ENCODE assay signal across 31 mouse cellular contexts in genomic region chr2:35067117-35067516, GRCm38 (mm10). TPM values are rescaled to one million over a fixed set of nuclear protein-coding genes. Genes with fewer than 3 reads are reported as not detected.
"Had no signal": no experiment of that assay in that cellular context is flagged by ENCODE, and none has a peak within 500 bp of the region (broad histone marks: within the 10 kb centered on the region; RNA-seq: fewer than 3 reads in every experiment).

No protein-coding gene starts in this region.

- H3K27ac ChIP-seq: embryonic facial prominence, embryonic 10.5 days; embryonic facial prominence, embryonic 12.5 days; embryonic facial prominence, embryonic 13.5 days; embryonic facial prominence, embryonic 15.5 days; forebrain, embryonic 10.5 days; forebrain, embryonic 12.5 days; forebrain, embryonic 13.5 days; forebrain, embryonic 15.5 days; gastrocnemius, adult 2 months; heart, adult 2 months had no signal

- H3K9ac ChIP-seq: embryonic facial prominence, embryonic 12.5 days; embryonic facial prominence, embryonic 13.5 days; embryonic facial prominence, embryonic 15.5 days; forebrain, embryonic 12.5 days; forebrain, embryonic 13.5 days; forebrain, embryonic 15.5 days; forebrain, postnatal 0 days had no signal

- H3K36me3 ChIP-seq: embryonic facial prominence, embryonic 10.5 days; embryonic facial prominence, embryonic 12.5 days; embryonic facial prominence, embryonic 13.5 days; embryonic facial prominence, embryonic 15.5 days; forebrain, embryonic 10.5 days; forebrain, embryonic 12.5 days; forebrain, embryonic 15.5 days had no signal

- H3K4me2 ChIP-seq: embryonic facial prominence, embryonic 12.5 days; embryonic facial prominence, embryonic 13.5 days; embryonic facial prominence, embryonic 15.5 days; forebrain, embryonic 12.5 days; forebrain, embryonic 13.5 days; forebrain, embryonic 15.5 days had no signal

- H3K4me1 ChIP-seq: embryonic facial prominence, embryonic 10.5 days; embryonic facial prominence, embryonic 12.5 days; embryonic facial prominence, embryonic 13.5 days; embryonic facial prominence, embryonic 15.5 days; forebrain, embryonic 10.5 days; forebrain, embryonic 12.5 days; forebrain, embryonic 13.5 days; forebrain, embryonic 15.5 days had no signal

- H3K4me3 ChIP-seq: embryonic facial prominence, embryonic 10.5 days; embryonic facial prominence, embryonic 12.5 days; embryonic facial prominence, embryonic 13.5 days; embryonic facial prominence, embryonic 15.5 days; erythroblast, embryonic 14.5 days; forebrain, embryonic 10.5 days; forebrain, embryonic 12.5 days; forebrain, embryonic 13.5 days; forebrain, embryonic 15.5 days; gastrocnemius, adult 2 months; heart, adult 2 months had no signal

- H3K27me3 ChIP-seq: embryonic facial prominence, embryonic 12.5 days; embryonic facial prominence, embryonic 13.5 days; embryonic facial prominence, embryonic 15.5 days; forebrain, embryonic 12.5 days; forebrain, embryonic 13.5 days; forebrain, embryonic 15.5 days had no signal

- DNase-seq: cerebellum, adult 9-10 months; cerebellum, adult 9-11 months; cerebellum, postnatal 10 days; cerebellum, postnatal 14 days; cerebellum, postnatal 25 days; cerebellum, postnatal 36 days; embryo, embryonic 11 days; forebrain, postnatal 0 days; gastrocnemius, adult 2 months; gastrocnemius, postnatal 10 days; gastrocnemius, postnatal 14 days; gastrocnemius, postnatal 25 days; gastrocnemius, postnatal 36 days; heart, adult 11 months; heart, adult 18-20 months; heart, adult 2 months had no signal

- H3K9me3 ChIP-seq: embryonic facial prominence, embryonic 10.5 days; embryonic facial prominence, embryonic 12.5 days; embryonic facial prominence, embryonic 13.5 days; embryonic facial prominence, embryonic 15.5 days; forebrain, embryonic 10.5 days; forebrain, embryonic 12.5 days; forebrain, embryonic 13.5 days; forebrain, embryonic 15.5 days had no signal

RNA-seq across cellular contexts. Expression of gene Hc, which starts 5.9 kb away (rescaled TPM):
- total RNA-seq: common myeloid progenitor, adult 5-6 weeks; gastrocnemius, adult 2 months; gastrocnemius, postnatal 14 days; gastrocnemius, postnatal 25 days; granulocyte monocyte progenitor cell, adult 5-6 weeks; heart, adult 18-20 months; heart, adult 2 months; heart, adult 8-10 months had no signal
- polyA plus RNA-seq: embryonic facial prominence, embryonic 13.5 days; embryonic facial prominence, embryonic 14.5 days; embryonic facial prominence, embryonic 15.5 days; erythroblast, embryonic 14.5 days; gonadal fat pad, adult 2 months had no signal

RNA-seq across cellular contexts. Expression of gene AI182371, which starts 34.2 kb away (rescaled TPM):
- total RNA-seq: gastrocnemius, adult 18-20 months; gastrocnemius, adult 2 months; gastrocnemius, postnatal 25 days; heart, adult 18-20 months; heart, adult 2 months had no signal
- polyA plus RNA-seq: erythroblast, embryonic 14.5 days had no signal
